ENCODE assay signal across 14 mouse cellular contexts in genomic region chrX:52183551-52184442, GRCm38 (mm10). TPM values are rescaled to one million over a fixed set of nuclear protein-coding genes. Genes with fewer than 3 reads are reported as not detected.
DNase-seq lines count a peak whose midpoint lies in the region; ATAC-seq and TF ChIP-seq lines count a peak whose summit lies in the region.
"Had no signal": no experiment of that assay in that cellular context is flagged by ENCODE, and none has a peak within 500 bp of the region (broad histone marks: within the 10 kb centered on the region; RNA-seq: fewer than 3 reads in every experiment).

No protein-coding gene starts in this region.

- peak overlapping the region; percentile 18; the same call in 1 of the 2 replicates for H3K27ac ChIP-seq in heart, embryonic 16.5 days (ENCODE audit: low read length)
- H3K27ac ChIP-seq in neural tube, embryonic 14.5 days (ENCODE audit: low read depth, low read length), result no peak overlapping the region
- H3K27ac ChIP-seq in forebrain, postnatal 0 days (ENCODE audit: low read depth, low read length), result no peak overlapping the region
- H3K27ac ChIP-seq in liver, embryonic 11.5 days (ENCODE audit: low read depth, low read length), result no peak overlapping the region
- H3K27ac ChIP-seq: neural tube, embryonic 12.5 days had no signal

- H3K36me3 ChIP-seq in heart, embryonic 16.5 days (ENCODE audit: control insufficient read depth, insufficient read depth), result no peaks in the 10 kb centered on the region
- H3K36me3 ChIP-seq in neural tube, embryonic 14.5 days (ENCODE audit: control insufficient read depth, insufficient read depth, low read length), result no peaks in the 10 kb centered on the region
- no peaks in the 10 kb centered on the region for H3K36me3 ChIP-seq in forebrain, postnatal 0 days (ENCODE audit: insufficient read depth)
- no peaks in the 10 kb centered on the region for H3K36me3 ChIP-seq in liver, embryonic 11.5 days (ENCODE audit: control insufficient read depth, insufficient read depth, low read length)
- H3K36me3 ChIP-seq: neural tube, embryonic 12.5 days had no signal

- 59% methylated on average over 5 of the region's 5 CpGs for WGBS in heart, embryonic 16.5 days
- WGBS in neural tube, embryonic 14.5 days, result 27% methylated on average over 5 of the region's 5 CpGs
- WGBS in forebrain, postnatal 0 days, result 44% methylated on average over 5 of the region's 5 CpGs
- 56% methylated on average over 5 of the region's 5 CpGs for WGBS in liver, embryonic 11.5 days

- peak; percentile 52 for DNase-seq in adrenal gland, adult 2 months
- no peak for DNase-seq in adrenal gland, postnatal 25 days
- no peak for DNase-seq in heart, adult 9 months (ENCODE audit: low spot score in 2 of 2)
- no peak for DNase-seq in neural tube, embryonic 10.5 days (ENCODE audit: extremely low spot score, low spot score)
- DNase-seq in forebrain, postnatal 0 days, result peak; percentile 18
- DNase-seq in liver, embryonic 11.5 days (ENCODE audit: low spot score), result no peak
- DNase-seq: kidney, postnatal 14 days; lung, postnatal 10 days; right cerebral cortex, postnatal 14 days had no signal

- H3K4me1 ChIP-seq in heart, embryonic 16.5 days (ENCODE audit: control insufficient read depth, insufficient read depth, low read length), result 0 out of 2 replicates have a peak, but pooled peaks cover 2% of the 10 kb centered on the region
- no peaks in the 10 kb centered on the region for H3K4me1 ChIP-seq in neural tube, embryonic 14.5 days (ENCODE audit: control insufficient read depth, insufficient read depth, low read length)
- no peaks in the 10 kb centered on the region; the same call in 1 of the 2 replicates for H3K4me1 ChIP-seq in forebrain, postnatal 0 days (ENCODE audit: insufficient read depth)
- H3K4me1 ChIP-seq in liver, embryonic 11.5 days (replicated peaks; ENCODE audit: control insufficient read depth, insufficient read depth, low read length), result no peaks in the 10 kb centered on the region
- H3K4me1 ChIP-seq: neural tube, embryonic 12.5 days had no signal

- H3K9me3 ChIP-seq in heart, embryonic 16.5 days (replicated peaks; ENCODE audit: control insufficient read depth, low read length), result no peaks in the 10 kb centered on the region
- no peaks in the 10 kb centered on the region for H3K9me3 ChIP-seq in neural tube, embryonic 14.5 days (ENCODE audit: control insufficient read depth, low read length)
- H3K9me3 ChIP-seq in forebrain, postnatal 0 days (ENCODE audit: low read length), result no peaks in the 10 kb centered on the region
- H3K9me3 ChIP-seq in liver, embryonic 11.5 days (ENCODE audit: control insufficient read depth, low read length), result no peaks in the 10 kb centered on the region
- H3K9me3 ChIP-seq: neural tube, embryonic 12.5 days had no signal

- no peaks in the 10 kb centered on the region; the same call in 1 of the 2 replicates for H3K27me3 ChIP-seq in heart, embryonic 16.5 days (ENCODE audit: control insufficient read depth, insufficient read depth, low read length)
- no peaks in the 10 kb centered on the region for H3K27me3 ChIP-seq in neural tube, embryonic 14.5 days (ENCODE audit: control insufficient read depth, insufficient read depth, low read length)
- H3K27me3 ChIP-seq in forebrain, postnatal 0 days (ENCODE audit: insufficient read depth, low read length), result no peaks in the 10 kb centered on the region
- H3K27me3 ChIP-seq in liver, embryonic 11.5 days (replicated peaks; ENCODE audit: control insufficient read depth, insufficient read depth, low read length), result no peaks in the 10 kb centered on the region; the same call in 1 of the 2 replicates
- H3K27me3 ChIP-seq: neural tube, embryonic 12.5 days had no signal

- ATAC-seq in heart, embryonic 16.5 days (replicated peaks; ENCODE audit: extremely low read depth, insufficient read depth, low FRiP score), result no peak
- peak; percentile 44; the same call in 1 of the 2 replicates for ATAC-seq in neural tube, embryonic 14.5 days (ENCODE audit: low read depth)
- peak; percentile 66; the same call in 1 of the 2 replicates for ATAC-seq in forebrain, postnatal 0 days
- ATAC-seq in liver, embryonic 11.5 days (replicated peaks; ENCODE audit: low FRiP score), result no peak
- ATAC-seq: intestine, postnatal 0 days had no signal

- no peak overlapping the region for H3K9ac ChIP-seq in heart, embryonic 16.5 days (ENCODE audit: low read length)
- no peak overlapping the region for H3K9ac ChIP-seq in neural tube, embryonic 14.5 days (replicated peaks; ENCODE audit: low read depth, low read length)
- H3K9ac ChIP-seq in forebrain, postnatal 0 days, result no peak overlapping the region
- no peak overlapping the region for H3K9ac ChIP-seq in liver, embryonic 11.5 days (ENCODE audit: low read depth, low read length)
- H3K9ac ChIP-seq: neural tube, embryonic 12.5 days had no signal

- TF ChIP-seq CTCF in forebrain, postnatal 0 days (IDR thresholded peaks at IDR 0.05; ENCODE audit: low read depth), result no peak

- no peak overlapping the region for H3K4me2 ChIP-seq in heart, embryonic 16.5 days (ENCODE audit: low read depth, low read length)
- H3K4me2 ChIP-seq in neural tube, embryonic 14.5 days (ENCODE audit: low read depth, low read length), result no peak overlapping the region
- H3K4me2 ChIP-seq in forebrain, postnatal 0 days (ENCODE audit: low read depth), result no peak overlapping the region
- H3K4me2 ChIP-seq in liver, embryonic 11.5 days, result no peak overlapping the region
- H3K4me2 ChIP-seq: midbrain, embryonic 11.5 days; neural tube, embryonic 12.5 days had no signal

- H3K4me3 ChIP-seq in heart, embryonic 16.5 days (ENCODE audit: low read length), result no peak overlapping the region
- H3K4me3 ChIP-seq in neural tube, embryonic 14.5 days (ENCODE audit: low read depth, low read length), result no peak overlapping the region
- H3K4me3 ChIP-seq in forebrain, postnatal 0 days (ENCODE audit: low read depth, low read length), result no peak overlapping the region
- H3K4me3 ChIP-seq in liver, embryonic 11.5 days (ENCODE audit: low read depth, low read length), result no peak overlapping the region
- H3K4me3 ChIP-seq: neural tube, embryonic 12.5 days had no signal

RNA-seq across cellular contexts. Expression of gene Gpc4, which starts 18.7 kb away (rescaled TPM):
- total RNA-seq in adrenal gland, adult 2 months (2021), result 100 to 1,000 TPM in 1 of 2 experiments, 10 to 100 TPM in 1; 82.9 to 174 TPM
- polyA plus RNA-seq in adrenal gland, adult 2 months (2012; rRNA removed), result 63.6 and 100 TPM in 2 replicates
- total RNA-seq in adrenal gland, postnatal 25 days (2021), result 153 and 202 TPM in 2 replicates
- 45.5 and 45.6 TPM in 2 replicates for polyA plus RNA-seq in heart, embryonic 16.5 days (2015; fragmentation: Nextera tagmentation; extraction: Ambion mirVana)
- 10.6 and 15.9 TPM in 2 replicates for polyA plus RNA-seq in neural tube, embryonic 14.5 days (2014; fragmentation: Nextera tagmentation; extraction: Ambion mirVana)
- 3.9 and 4.8 TPM in 2 replicates for total RNA-seq in forebrain, postnatal 0 days (2014; rRNA removed)
- polyA plus RNA-seq in forebrain, postnatal 0 days (2015; fragmentation: Nextera tagmentation; extraction: Ambion mirVana), result 10.7 and 12.7 TPM in 2 replicates
- polyA plus RNA-seq in liver, embryonic 11.5 days (2014; fragmentation: Nextera tagmentation; extraction: Ambion mirVana), result 11.5 and 13.4 TPM in 2 replicates

Comparison
In these comparisons a context has a peak if more than half of its experiments do, and no peak if none do; other contexts are left out.
1. DNase-seq: peak in adrenal gland, adult 2 months (single experiment) and forebrain, postnatal 0 days (single experiment); none in adrenal gland, postnatal 25 days (single experiment), heart, adult 9 months (0 of 2), neural tube, embryonic 10.5 days (single experiment) and liver, embryonic 11.5 days (single experiment).
2. ATAC-seq: peak in neural tube, embryonic 14.5 days (single experiment) and forebrain, postnatal 0 days (single experiment); none in heart, embryonic 16.5 days (single experiment) and liver, embryonic 11.5 days (single experiment).